Mouse (Mus musculus): ENCODE data around the gene Ripor3.

DNA sequence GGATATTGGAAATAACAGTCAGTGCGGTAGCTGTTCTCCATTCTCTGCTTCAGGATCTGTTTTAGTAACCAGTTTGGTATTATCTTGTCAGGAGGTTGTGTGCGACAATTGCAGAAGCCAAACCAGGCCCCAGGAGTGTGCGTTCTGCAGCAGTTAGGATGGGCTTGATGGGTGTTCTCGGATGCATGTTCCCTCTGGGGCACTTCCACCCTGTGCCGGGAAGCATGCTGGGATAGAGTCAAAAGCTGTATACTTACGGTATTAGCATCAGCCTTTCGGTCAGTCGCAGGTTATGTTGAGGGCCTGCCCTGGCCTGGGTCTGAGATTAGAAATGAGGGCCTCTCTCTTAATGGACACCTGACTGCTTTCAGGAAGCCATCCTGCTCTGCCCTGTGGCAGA, 49.8 kb downstream of the Ripor3 start:
- TF ChIP-seq POLR2A (IDR thresholded peaks at IDR 0.05; ENCODE audit: low read depth, low read length) = no peak
- no peak for TF ChIP-seq CTCF (IDR thresholded peaks at IDR 0.05; ENCODE audit: borderline replicate concordance, insufficient read depth, low read length)
